Mouse (Mus musculus): ENCODE measurements around the gene Gm45837. TPM values are rescaled to one million over a fixed set of nuclear protein-coding genes. Genes with fewer than 3 reads are reported as not detected.

Gene Gm45837
- polyA plus RNA-seq, 1 experiment: 0.55 TPM

DNA sequence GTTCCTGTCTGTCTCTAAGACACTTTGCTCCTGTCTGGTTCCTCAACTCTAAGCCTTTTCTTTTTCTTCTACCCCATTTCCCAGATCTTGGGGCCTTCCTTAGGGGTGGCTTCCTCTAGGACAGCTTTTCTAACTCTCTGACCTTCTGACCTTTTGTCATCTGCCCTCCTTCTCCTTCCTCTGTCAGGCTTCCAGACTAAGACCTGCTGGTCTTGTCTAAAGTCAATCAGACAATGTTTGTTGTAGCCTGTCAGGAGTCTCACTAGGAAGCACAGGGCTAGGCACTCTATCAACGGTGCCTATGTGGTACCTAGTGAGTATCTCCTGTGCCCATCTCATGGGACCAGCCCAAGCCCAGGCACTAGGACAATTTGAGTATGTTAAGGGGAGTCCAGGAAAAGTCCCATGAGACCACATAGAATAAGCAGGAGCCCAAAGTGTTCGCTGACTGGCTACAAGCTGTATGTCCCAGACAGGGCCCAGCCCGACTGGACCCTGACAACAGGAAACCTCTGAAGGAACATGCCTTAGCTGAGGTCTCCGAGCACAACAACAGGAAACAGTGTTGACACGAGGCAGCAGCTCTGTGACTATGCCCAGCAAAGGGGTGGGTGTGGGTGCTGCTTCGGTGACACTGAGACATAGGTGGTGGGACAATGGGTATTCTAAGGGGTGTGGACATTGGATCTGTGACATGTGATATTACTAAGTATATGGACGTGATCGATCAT is 55.3 kb downstream of the Gm45837 start:
- no peaks in the 10 kb centered on the region for H3K27me3 ChIP-seq (ENCODE audit: control insufficient read depth, insufficient read depth, insufficient read length)
- no peak for TF ChIP-seq POLR2A (IDR thresholded peaks at IDR 0.05; ENCODE audit: insufficient read length, low read depth)
- no peak for TF ChIP-seq CEBPB (IDR thresholded peaks at IDR 0.05; ENCODE audit: insufficient read depth, poor library complexity, severe bottlenecking)
- no peak for TF ChIP-seq MYOG (IDR thresholded peaks at IDR 0.05; ENCODE audit: control insufficient read depth in 1 of 3, insufficient read depth in 1 of 3, insufficient read length in 2 of 3, low read depth in 2 of 3)
- TF ChIP-seq TCF12 (IDR thresholded peaks at IDR 0.05; ENCODE audit: insufficient read depth, poor library complexity, severe bottlenecking): no peak
- TF ChIP-seq TCF3 (IDR thresholded peaks at IDR 0.05; ENCODE audit: insufficient read length, low read depth): no peak
- TF ChIP-seq E2F4 (IDR thresholded peaks at IDR 0.05; ENCODE audit: insufficient read depth): no peak
- peaks cover 3% of the 10 kb centered on the region for H3K79me2 ChIP-seq (ENCODE audit: control insufficient read depth, insufficient read depth)
- no peak overlapping the region for H3K4me2 ChIP-seq (ENCODE audit: low read depth)
- no peak overlapping the region for H3K4me3 ChIP-seq
- no peaks in the 10 kb centered on the region for H3K36me3 ChIP-seq (ENCODE audit: control insufficient read depth, insufficient read depth)
- H3ac ChIP-seq (ENCODE audit: control insufficient read depth, insufficient read length): no peak overlapping the region

DNA sequence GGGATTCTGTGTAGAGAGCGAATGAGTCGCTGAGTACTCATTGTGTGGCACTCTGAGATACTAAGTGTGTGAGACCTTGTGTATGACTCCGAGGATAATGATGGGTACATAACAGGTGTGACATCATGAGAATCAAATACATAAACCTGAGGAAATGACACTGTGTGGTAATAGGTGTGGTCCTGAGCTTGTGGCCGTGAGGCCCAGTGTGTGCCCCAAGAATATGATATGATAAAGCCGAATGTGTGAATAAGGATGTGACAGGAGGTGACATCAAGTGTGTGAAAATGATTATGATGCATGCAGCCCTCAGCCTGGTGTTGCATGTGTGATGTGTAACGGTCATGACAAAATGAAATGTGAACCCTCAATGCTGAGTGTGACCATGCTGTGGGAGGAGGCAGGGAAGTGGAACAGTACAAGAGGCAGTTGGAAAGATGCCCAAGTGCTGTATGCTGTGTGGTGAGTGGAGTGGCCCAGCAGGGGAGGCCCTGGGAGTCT is 55.9 kb downstream of the Gm45837 start:
- H3ac ChIP-seq (ENCODE audit: control insufficient read depth, insufficient read length): no peak overlapping the region
- no peak overlapping the region for H3K4me2 ChIP-seq (ENCODE audit: low read depth)
- peaks cover 3% of the 10 kb centered on the region for H3K79me2 ChIP-seq (ENCODE audit: control insufficient read depth, insufficient read depth)
- no peaks in the 10 kb centered on the region for H3K36me3 ChIP-seq (ENCODE audit: control insufficient read depth, insufficient read depth)
- TF ChIP-seq CEBPB (IDR thresholded peaks at IDR 0.05; ENCODE audit: insufficient read depth, poor library complexity, severe bottlenecking) (no peak), POLR2A (IDR thresholded peaks at IDR 0.05; ENCODE audit: insufficient read length, low read depth) (no peak), REST (IDR thresholded peaks at IDR 0.05; ENCODE audit: insufficient read depth, insufficient read length) (no peak), MAX (IDR thresholded peaks at IDR 0.05; ENCODE audit: low read depth) (no peak), E2F4 (IDR thresholded peaks at IDR 0.05; ENCODE audit: insufficient read depth) (no peak), MYOD1 (IDR thresholded peaks at IDR 0.05; ENCODE audit: control insufficient read depth in 1 of 3, insufficient read length in 2 of 3, low read depth in 2 of 3) (no peak), MYOG (IDR thresholded peaks at IDR 0.05; ENCODE audit: control insufficient read depth in 1 of 3, insufficient read depth in 1 of 3, insufficient read length in 2 of 3, low read depth in 2 of 3) (no peak), TCF12 (IDR thresholded peaks at IDR 0.05; ENCODE audit: insufficient read depth, poor library complexity, severe bottlenecking) (no peak), SRF (IDR thresholded peaks at IDR 0.05; ENCODE audit: control insufficient read depth, insufficient read length, low read depth) (no peak), POLR2AphosphoS2 (IDR thresholded peaks at IDR 0.05; ENCODE audit: insufficient read length, low read depth) (no peak), TCF3 (IDR thresholded peaks at IDR 0.05; ENCODE audit: insufficient read length, low read depth) (no peak), USF1 (IDR thresholded peaks at IDR 0.05; ENCODE audit: low read depth) (no peak)
- no peaks in the 10 kb centered on the region for H3K27me3 ChIP-seq (ENCODE audit: control insufficient read depth, insufficient read depth, insufficient read length)
- no peak overlapping the region for H3K4me3 ChIP-seq

DNA sequence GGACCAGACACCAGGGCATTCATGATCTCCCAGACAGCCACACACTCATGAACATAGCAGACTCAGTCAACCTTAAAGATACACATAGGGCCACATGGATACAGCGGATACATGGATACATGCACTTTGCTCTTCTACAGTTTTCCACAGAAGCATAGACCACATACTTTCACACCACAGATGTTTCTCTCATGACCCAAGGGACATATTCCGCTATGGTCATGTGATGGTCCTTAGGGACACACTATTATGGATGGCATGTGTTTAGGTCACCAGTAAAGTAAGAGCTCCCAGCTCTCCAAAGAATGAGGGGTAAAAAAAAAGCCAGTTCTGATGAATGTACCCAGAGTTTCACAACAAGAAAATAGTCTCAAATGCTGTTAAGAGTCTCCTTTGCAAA is 60.7 kb downstream of the Gm45837 start:
- no peaks in the 10 kb centered on the region for H3K27me3 ChIP-seq (ENCODE audit: control insufficient read depth, insufficient read depth, insufficient read length)
- no peak overlapping the region for H3ac ChIP-seq (ENCODE audit: control insufficient read depth, insufficient read length)
- no peaks in the 10 kb centered on the region for H3K36me3 ChIP-seq (ENCODE audit: control insufficient read depth, insufficient read depth)
- H3K79me2 ChIP-seq (ENCODE audit: control insufficient read depth, insufficient read depth): peaks cover 3% of the 10 kb centered on the region
- no peak overlapping the region for H3K4me3 ChIP-seq
- TF ChIP-seq MAX (IDR thresholded peaks at IDR 0.05; ENCODE audit: low read depth) (no peak), USF1 (IDR thresholded peaks at IDR 0.05; ENCODE audit: low read depth) (peak; percentile 64)
- H3K4me2 ChIP-seq (ENCODE audit: low read depth): no peak overlapping the region

DNA sequence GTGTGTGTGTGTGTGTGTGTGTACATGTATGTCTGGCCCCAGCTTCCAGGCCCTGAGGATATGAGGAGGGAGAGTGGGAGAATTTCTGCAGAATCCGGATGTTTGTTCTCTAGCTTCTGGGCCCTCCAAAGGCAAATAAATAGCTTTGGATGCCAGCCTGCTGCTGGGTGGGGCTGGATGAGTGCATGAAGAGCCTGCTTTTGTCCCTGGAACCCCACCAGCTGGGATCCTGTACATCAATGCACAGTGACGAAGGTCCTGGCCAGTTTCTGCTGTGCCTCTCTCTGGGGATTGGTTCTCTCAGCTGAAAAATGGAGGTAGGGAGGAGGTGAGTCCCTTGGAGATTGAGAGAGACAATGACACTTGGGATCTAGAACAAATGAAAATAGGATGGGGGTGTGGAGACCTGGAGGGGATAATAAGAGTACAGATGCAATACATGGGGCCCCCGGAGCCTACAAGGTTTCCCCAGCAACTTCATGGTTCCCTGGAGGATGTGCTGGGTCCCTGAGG is 61.3 kb downstream of the Gm45837 start:
- Histone ChIP-seq H3K4me3 (no peak overlapping the region), H3K36me3 (ENCODE audit: control insufficient read depth, insufficient read depth) (no peaks in the 10 kb centered on the region), H3K27me3 (ENCODE audit: control insufficient read depth, insufficient read depth, insufficient read length) (no peaks in the 10 kb centered on the region), H3ac (ENCODE audit: control insufficient read depth, insufficient read length) (no peak overlapping the region), H3K79me2 (ENCODE audit: control insufficient read depth, insufficient read depth) (peaks cover 3% of the 10 kb centered on the region), H3K4me2 (ENCODE audit: low read depth) (peak overlapping the region; percentile 38)
- no peak for TF ChIP-seq POLR2A (IDR thresholded peaks at IDR 0.05; ENCODE audit: insufficient read length, low read depth)

DNA sequence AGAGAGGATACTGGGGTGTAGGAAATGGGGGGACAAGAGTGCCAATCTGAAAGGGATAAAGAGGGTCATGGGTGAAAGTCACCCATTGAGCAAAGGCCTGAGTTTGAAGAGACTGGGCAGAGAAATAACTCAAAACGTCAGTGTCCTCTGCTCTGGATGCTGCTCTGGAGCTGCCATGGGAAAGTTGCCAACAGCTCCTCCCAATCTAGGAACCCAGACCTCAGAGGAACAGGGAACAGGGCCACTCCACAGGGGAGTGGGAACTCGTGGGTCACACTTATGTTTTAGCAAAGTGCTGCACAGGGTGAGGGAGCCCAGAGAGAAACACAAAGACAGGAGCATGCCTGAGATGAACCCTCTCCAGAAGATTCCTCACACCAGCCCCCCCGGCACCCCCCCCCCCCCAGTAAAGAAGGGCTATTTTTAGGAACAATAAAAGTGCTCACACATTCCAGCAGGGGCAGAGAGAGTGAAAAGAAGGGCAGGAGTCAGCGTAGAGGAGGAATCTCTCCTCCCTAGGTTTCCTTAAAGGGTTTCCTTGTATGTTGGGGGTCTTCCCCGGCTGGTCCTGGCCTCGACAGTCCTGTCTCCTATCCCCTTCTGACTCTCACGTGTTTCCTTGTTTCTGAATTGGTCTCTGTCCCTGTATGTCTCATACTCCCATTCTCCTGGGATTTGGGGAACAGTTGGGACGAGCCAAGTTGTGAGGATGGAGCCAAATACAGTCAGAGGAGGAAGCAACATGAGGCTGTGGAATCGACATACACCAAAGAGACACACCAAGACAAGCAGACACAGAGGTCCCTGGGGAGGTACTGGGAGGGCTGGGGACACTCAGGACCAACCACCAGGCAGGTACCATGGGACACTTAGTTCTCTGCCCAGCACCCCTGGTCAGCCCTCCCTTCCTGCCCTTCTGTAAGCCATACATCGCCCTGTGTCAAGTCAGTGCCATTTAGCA is 62.2 kb downstream of the Gm45837 start:
- Histone ChIP-seq H3K4me2 (ENCODE audit: low read depth) (peak overlapping the region; percentile 58), H3K27me3 (ENCODE audit: control insufficient read depth, insufficient read depth, insufficient read length) (no peaks in the 10 kb centered on the region), H3ac (ENCODE audit: control insufficient read depth, insufficient read length) (no peak overlapping the region), H3K79me2 (ENCODE audit: control insufficient read depth, insufficient read depth) (peaks cover 3% of the 10 kb centered on the region), H3K36me3 (ENCODE audit: control insufficient read depth, insufficient read depth) (no peaks in the 10 kb centered on the region), H3K4me3 (no peak overlapping the region)
- TF ChIP-seq REST (IDR thresholded peaks at IDR 0.05; ENCODE audit: insufficient read depth, insufficient read length) (no peak), USF1 (IDR thresholded peaks at IDR 0.05; ENCODE audit: low read depth) (no peak), CEBPB (IDR thresholded peaks at IDR 0.05; ENCODE audit: insufficient read depth, poor library complexity, severe bottlenecking) (no peak), SRF (IDR thresholded peaks at IDR 0.05; ENCODE audit: control insufficient read depth, insufficient read length, low read depth) (no peak), POLR2A (IDR thresholded peaks at IDR 0.05; ENCODE audit: insufficient read length, low read depth) (no peak), MAX (IDR thresholded peaks at IDR 0.05; ENCODE audit: low read depth) (no peak), E2F4 (IDR thresholded peaks at IDR 0.05; ENCODE audit: insufficient read depth) (no peak), TCF3 (IDR thresholded peaks at IDR 0.05; ENCODE audit: insufficient read length, low read depth) (no peak), POLR2AphosphoS2 (IDR thresholded peaks at IDR 0.05; ENCODE audit: insufficient read length, low read depth) (no peak), MYOG (IDR thresholded peaks at IDR 0.05; ENCODE audit: control insufficient read depth in 1 of 3, insufficient read depth in 1 of 3, insufficient read length in 2 of 3, low read depth in 2 of 3) (no peak), MYOD1 (IDR thresholded peaks at IDR 0.05; ENCODE audit: control insufficient read depth in 1 of 3, insufficient read length in 2 of 3, low read depth in 2 of 3) (no peak), TCF12 (IDR thresholded peaks at IDR 0.05; ENCODE audit: insufficient read depth, poor library complexity, severe bottlenecking) (no peak)
